Mouse (Mus musculus) erythroblast, embryonic 14.5 days (primary cell): ENCODE results near the gene Kctd17.

Experiments used
- GATA1 ChIP-seq: IDR thresholded peaks from 2 replicates; pipeline ENCODE4 v1.6.1; 2012; ENCODE audit warnings: low read length, inconsistent platforms, mixed read lengths
- TAL1 ChIP-seq: IDR thresholded peaks from 3 replicates; pipeline ENCODE4 v1.6.1; 2012; ENCODE audit warnings: low read length, inconsistent platforms, mixed read lengths

- TF ChIP-seq GATA1 (no peak), TAL1 (no peak)
Measured at GRCm38 (mm10) chr15:78480991-78481390, 52.6 kb downstream of the Kctd17 start.
